In genomic region chr10:60566369-60567037, GRCm38 (mm10) we compare ENCODE assay signal across 8 mouse cellular contexts.
A peak's percentile ranks its signal among the peaks of the same experiment; 100 is the strongest.
DNase-seq lines count a peak whose midpoint lies in the region; ATAC-seq and TF ChIP-seq lines count a peak whose summit lies in the region.

No protein-coding gene starts in this region.

- TF ChIP-seq CTCF in left cerebral cortex, adult 2 months (IDR thresholded peaks at IDR 0.05) = no peak
- no peak for TF ChIP-seq CTCF in cerebellum, adult 2 months (IDR thresholded peaks at IDR 0.05; ENCODE audit: borderline replicate concordance, insufficient read depth, low read depth, low read length)

- DNase-seq in forebrain, embryonic 11.5 days (ENCODE audit: low spot score) = no peak
- DNase-seq in T-cell, adult 2 months (ENCODE audit: low spot score) = peak; percentile 35
- no peak for DNase-seq in left cerebral cortex, adult 2 months (ENCODE audit: extremely low spot score in 1 of 2, low spot score in 2 of 2)
- DNase-seq in cerebellum, adult 2 months = no peak
- no peak for DNase-seq in ovary, postnatal 14 days (ENCODE audit: low spot score)

- no peak overlapping the region for H3K9ac ChIP-seq in forebrain, embryonic 12.5 days
- no peak overlapping the region; the same call in 1 of the 2 replicates for H3K9ac ChIP-seq in forebrain, embryonic 11.5 days (ENCODE audit: low read length)
- H3K9ac ChIP-seq in midbrain, embryonic 12.5 days (replicated peaks) = no peak overlapping the region

- H3K27ac ChIP-seq in forebrain, embryonic 12.5 days = 0 out of 2 replicates have a peak overlapping the region, but pooled peaks have one; percentile 9
- no peak overlapping the region for H3K27ac ChIP-seq in forebrain, embryonic 11.5 days (ENCODE audit: low read depth, low read length)
- no peak overlapping the region for H3K27ac ChIP-seq in midbrain, embryonic 12.5 days (replicated peaks)
- no peak overlapping the region for H3K27ac ChIP-seq in left cerebral cortex, adult 2 months
- H3K27ac ChIP-seq in cerebellum, adult 2 months (ENCODE audit: insufficient read depth, low read length) = no peak overlapping the region

- 52% methylated on average over 24 of the region's 24 CpGs for WGBS in forebrain, embryonic 12.5 days
- WGBS in forebrain, embryonic 11.5 days = 52% methylated on average over 24 of the region's 24 CpGs
- WGBS in midbrain, embryonic 12.5 days = 38% methylated on average over 24 of the region's 24 CpGs
- WGBS in cerebellum, adult 2 months = 36% methylated on average over 24 of the region's 24 CpGs

- peaks cover 36% of the 10 kb centered on the region for H3K27me3 ChIP-seq in forebrain, embryonic 12.5 days
- H3K27me3 ChIP-seq in forebrain, embryonic 11.5 days (ENCODE audit: control insufficient read depth, insufficient read depth, low read length) = peaks cover 2% of the 10 kb centered on the region; the same call in 1 of the 2 replicates
- H3K27me3 ChIP-seq in midbrain, embryonic 12.5 days = peaks cover 4% of the 10 kb centered on the region; the same call in 1 of the 2 replicates
- H3K27me3 ChIP-seq in cerebellum, adult 2 months (ENCODE audit: control insufficient read depth, insufficient read depth, low read length) = peaks cover 2% of the 10 kb centered on the region; the same call in 1 of the 2 replicates

- peaks cover 15% of the 10 kb centered on the region for H3K4me1 ChIP-seq in forebrain, embryonic 12.5 days
- H3K4me1 ChIP-seq in forebrain, embryonic 11.5 days (replicated peaks; ENCODE audit: control insufficient read depth, insufficient read depth, low read length) = no peaks in the 10 kb centered on the region; the same call in 1 of the 2 replicates
- H3K4me1 ChIP-seq in midbrain, embryonic 12.5 days = peaks cover 15% of the 10 kb centered on the region; the same call in 1 of the 2 replicates
- H3K4me1 ChIP-seq in cerebellum, adult 2 months (ENCODE audit: control insufficient read depth, insufficient read depth, low read length) = peaks cover 3% of the 10 kb centered on the region

- ATAC-seq in forebrain, embryonic 12.5 days (ENCODE audit: low FRiP score) = peak; percentile 62; the same call in 1 of the 2 replicates
- ATAC-seq in forebrain, embryonic 11.5 days (replicated peaks; ENCODE audit: low FRiP score) = no peak
- peak; percentile 73 for ATAC-seq in inflammation-experienced regulatory T-cells, adult 6 months
- no peak; the same call in 1 of the 2 replicates for ATAC-seq in midbrain, embryonic 12.5 days (ENCODE audit: low FRiP score, low read depth)

- H3K9me3 ChIP-seq in forebrain, embryonic 12.5 days = no peaks in the 10 kb centered on the region
- no peaks in the 10 kb centered on the region for H3K9me3 ChIP-seq in forebrain, embryonic 11.5 days (ENCODE audit: control insufficient read depth, low read length)
- no peaks in the 10 kb centered on the region for H3K9me3 ChIP-seq in midbrain, embryonic 12.5 days

- peak overlapping the region; percentile 26; the same call in 1 of the 2 replicates for H3K4me2 ChIP-seq in forebrain, embryonic 12.5 days
- H3K4me2 ChIP-seq in forebrain, embryonic 11.5 days (ENCODE audit: low read depth, low read length, severe bottlenecking) = no peak overlapping the region
- H3K4me2 ChIP-seq in midbrain, embryonic 12.5 days (replicated peaks) = 0 out of 2 replicates have a peak overlapping the region, but pooled peaks have one; percentile 15

- no peak for TF ChIP-seq POLR2A in cerebellum, adult 2 months (IDR thresholded peaks at IDR 0.05; ENCODE audit: borderline replicate concordance, insufficient read depth, low read length)

- H3K36me3 ChIP-seq in forebrain, embryonic 12.5 days (replicated peaks) = no peaks in the 10 kb centered on the region
- no peaks in the 10 kb centered on the region for H3K36me3 ChIP-seq in forebrain, embryonic 11.5 days (ENCODE audit: control insufficient read depth, insufficient read depth, low read length)
- H3K36me3 ChIP-seq in midbrain, embryonic 12.5 days = no peaks in the 10 kb centered on the region

- H3K4me3 ChIP-seq in forebrain, embryonic 12.5 days (replicated peaks) = no peak overlapping the region
- no peak overlapping the region for H3K4me3 ChIP-seq in forebrain, embryonic 11.5 days (ENCODE audit: low read depth, low read length)
- H3K4me3 ChIP-seq in midbrain, embryonic 12.5 days = no peak overlapping the region
- no peak overlapping the region for H3K4me3 ChIP-seq in left cerebral cortex, adult 2 months
- H3K4me3 ChIP-seq in cerebellum, adult 2 months (replicated peaks; ENCODE audit: insufficient read depth, low read depth, low read length) = no peak overlapping the region

- intact Hi-C loops in left cerebral cortex, adult 2 months (cut with DNase I) = no loop called here

Comparison
In these comparisons a context has a peak if more than half of its experiments do, and no peak if none do; other contexts are left out.
1. ATAC-seq: peak in forebrain, embryonic 12.5 days (single experiment) and inflammation-experienced regulatory T-cells, adult 6 months (single experiment); none in forebrain, embryonic 11.5 days (single experiment) and midbrain, embryonic 12.5 days (single experiment).